Mouse (Mus musculus): ENCODE results near the gene Adgrv1.

DNA sequence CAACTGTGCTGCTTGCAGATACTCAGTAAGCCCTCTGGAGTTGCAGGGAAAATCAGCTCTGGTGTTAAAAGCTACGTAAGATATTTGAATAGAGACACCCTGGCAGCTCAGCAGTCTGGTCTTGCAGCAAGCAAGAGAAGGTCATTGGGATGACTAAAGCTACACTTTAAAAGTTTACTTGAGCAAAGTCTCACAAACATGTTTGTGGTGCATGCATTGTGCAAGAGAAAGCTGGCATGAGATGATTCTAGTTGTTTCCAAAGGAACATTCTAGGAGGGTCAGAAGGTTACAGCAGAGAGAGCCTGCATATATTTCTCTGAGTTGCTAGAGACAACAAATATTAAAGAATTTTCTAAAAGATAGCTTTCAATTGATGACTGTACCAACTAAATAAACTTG, 421.5 kb downstream of the Adgrv1 start:
- TF ChIP-seq CTCF (IDR thresholded peaks at IDR 0.05; ENCODE audit: low read depth) (no peak), EP300 (IDR thresholded peaks at IDR 0.05; ENCODE audit: low read depth) (no peak)
